Mouse (Mus musculus): Measurements from ENCODE around the gene Senp8. TPM values are rescaled to one million over a fixed set of nuclear protein-coding genes. Genes with fewer than 3 reads are reported as not detected.

Gene Senp8
- polyA plus RNA-seq, 1 experiment from 2014 or later, result 13.0 TPM

DNA sequence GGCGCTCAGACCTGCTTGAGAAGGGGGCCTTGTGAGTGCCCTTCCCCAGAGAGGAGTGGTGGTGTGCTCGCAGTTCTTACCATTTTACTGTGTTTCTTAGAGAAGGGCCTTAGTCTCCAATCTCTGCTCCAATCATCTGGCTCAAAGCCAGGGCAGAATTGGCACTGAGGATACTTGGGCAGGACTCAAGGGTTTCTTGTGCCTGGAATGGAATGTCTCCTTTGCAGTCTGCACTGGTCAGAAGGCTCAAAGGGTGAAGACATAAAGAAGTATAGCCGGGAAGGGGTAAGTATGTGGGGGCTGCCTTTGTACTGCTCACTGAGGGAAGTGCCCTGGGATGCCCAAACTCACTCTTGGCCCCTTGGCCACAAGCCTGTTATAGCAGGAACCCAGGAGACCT is 41.3 kb downstream of the Senp8 start:
- H3K4me2 ChIP-seq, result no peak overlapping the region
- H3K4me1 ChIP-seq (replicated peaks), result peaks cover 8% of the 10 kb centered on the region
- H3K9ac ChIP-seq, result no peak overlapping the region
- no peak for ATAC-seq (ENCODE audit: insufficient number of reproducible peaks, low FRiP score)
- no peaks in the 10 kb centered on the region for H3K36me3 ChIP-seq
- no peak overlapping the region for H3K27ac ChIP-seq (ENCODE audit: poor library complexity, severe bottlenecking)
- no peaks in the 10 kb centered on the region; the same call in 1 of the 2 replicates for H3K27me3 ChIP-seq (replicated peaks)
- H3K9me3 ChIP-seq (replicated peaks), result no peaks in the 10 kb centered on the region
- 77% methylated on average over 3 of the region's 3 CpGs for WGBS
- H3K4me3 ChIP-seq, result no peak overlapping the region

DNA sequence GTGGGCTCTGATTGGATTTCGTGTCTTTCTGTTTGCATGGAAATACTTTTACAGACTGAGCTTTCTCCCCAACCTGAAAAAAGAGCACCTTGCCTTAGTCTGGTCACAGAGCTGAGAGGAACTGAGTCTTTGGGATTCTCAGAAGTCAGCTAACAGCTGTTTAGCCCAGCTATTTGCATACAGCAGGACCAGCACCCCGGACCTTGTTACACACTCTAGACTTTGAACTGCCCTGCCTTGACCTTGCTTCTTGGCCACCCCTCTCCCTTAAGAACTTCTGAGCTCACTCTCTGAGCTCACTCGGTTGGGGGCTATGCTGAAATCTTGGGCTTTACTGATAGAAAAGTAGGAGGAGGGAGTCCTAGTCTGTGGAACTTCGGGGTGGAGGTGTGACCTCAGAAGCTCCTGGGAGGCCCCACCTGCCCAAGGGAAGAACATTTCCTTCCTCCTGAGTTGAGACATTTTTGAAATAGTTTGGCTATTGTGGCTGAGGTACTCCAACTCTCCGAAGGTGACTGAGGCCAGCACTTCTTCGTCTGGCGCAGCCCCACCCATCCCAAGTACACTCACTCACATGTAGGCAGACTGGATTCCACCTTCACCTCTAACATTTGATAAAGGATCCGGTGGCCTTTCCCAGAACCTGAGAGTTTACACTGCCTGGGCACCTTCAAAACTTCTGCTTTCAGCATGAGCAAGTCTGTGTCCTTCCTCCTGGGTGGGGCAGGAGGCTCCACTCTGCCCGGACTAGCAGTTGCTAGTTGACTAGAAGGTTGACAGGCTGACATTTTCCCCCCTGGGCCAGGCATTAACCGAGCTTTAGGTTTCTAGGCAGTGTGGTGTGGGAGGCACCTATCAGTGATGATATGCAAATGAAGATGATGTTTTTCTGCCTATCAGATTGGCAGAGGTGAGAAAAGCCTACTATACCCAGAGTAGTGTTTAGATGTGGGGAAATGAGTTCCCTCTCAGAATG is 43.4 kb downstream of the Senp8 start:
- Histone ChIP-seq H3K4me2 (no peak overlapping the region), H3K9ac (no peak overlapping the region), H3K4me3 (no peak overlapping the region), H3K27me3 (replicated peaks) (no peaks in the 10 kb centered on the region), H3K36me3 (no peaks in the 10 kb centered on the region), H3K9me3 (replicated peaks) (no peaks in the 10 kb centered on the region), H3K4me1 (replicated peaks) (0 out of 2 replicates have a peak, but pooled peaks cover 3% of the 10 kb centered on the region), H3K27ac (ENCODE audit: poor library complexity, severe bottlenecking) (no peak overlapping the region)
- no peak for ATAC-seq (ENCODE audit: insufficient number of reproducible peaks, low FRiP score)
- 50% methylated on average over 10 of the region's 10 CpGs for WGBS

DNA sequence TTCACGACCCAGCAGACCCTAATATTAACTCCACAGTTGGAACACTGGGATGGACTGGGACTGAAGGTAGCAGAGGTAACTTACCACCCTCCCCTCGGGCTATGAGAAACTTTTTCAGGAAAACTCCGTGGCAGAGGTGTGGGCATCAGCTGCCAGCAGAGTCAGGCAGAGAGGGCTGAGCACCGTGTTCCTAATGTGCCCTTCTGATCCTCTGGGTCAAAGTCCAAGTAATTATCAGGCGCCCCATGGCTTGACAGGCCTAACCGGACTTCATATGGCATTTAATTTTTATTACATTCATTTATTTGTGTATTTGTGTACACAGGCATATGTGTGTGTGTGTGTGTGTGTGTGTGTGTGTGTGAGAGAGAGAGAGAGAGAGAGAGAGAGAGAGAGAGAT is 47.4 kb downstream of the Senp8 start:
- H3K27me3 ChIP-seq (replicated peaks), result no peaks in the 10 kb centered on the region
- 0 out of 2 replicates have a peak, but pooled peaks cover 3% of the 10 kb centered on the region for H3K4me1 ChIP-seq (replicated peaks)
- ATAC-seq (ENCODE audit: insufficient number of reproducible peaks, low FRiP score), result no peak
- no peaks in the 10 kb centered on the region for H3K9me3 ChIP-seq (replicated peaks)
- no peak overlapping the region for H3K4me2 ChIP-seq
- no peaks in the 10 kb centered on the region for H3K36me3 ChIP-seq
- H3K27ac ChIP-seq (ENCODE audit: poor library complexity, severe bottlenecking), result no peak overlapping the region
- no peak overlapping the region for H3K4me3 ChIP-seq
- 71% methylated on average over 6 of the region's 6 CpGs for WGBS
- no peak overlapping the region for H3K9ac ChIP-seq

DNA sequence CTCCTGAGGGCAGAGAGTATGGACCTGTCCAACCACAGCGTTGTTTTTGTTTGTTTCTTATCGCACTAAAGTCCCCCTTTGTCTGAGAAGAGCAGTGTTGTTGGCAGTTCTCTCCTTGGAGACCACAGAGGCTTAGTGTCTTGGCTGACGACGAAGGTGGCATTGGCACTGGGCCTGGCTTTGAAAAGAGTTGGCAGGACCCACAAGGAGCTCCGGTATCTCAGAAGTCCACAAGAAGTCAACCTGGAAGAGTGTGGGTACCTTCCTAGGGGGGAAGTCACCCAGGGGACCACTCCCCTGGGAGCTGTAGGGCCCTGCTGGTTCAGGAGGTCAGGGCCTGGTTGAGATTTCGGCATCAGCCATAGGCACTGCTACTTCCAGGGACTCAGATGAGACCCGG is 49.4 kb downstream of the Senp8 start:
- no peak for ATAC-seq (ENCODE audit: insufficient number of reproducible peaks, low FRiP score)
- Histone ChIP-seq H3K36me3 (no peaks in the 10 kb centered on the region), H3K4me3 (no peak overlapping the region), H3K4me1 (replicated peaks) (no peaks in the 10 kb centered on the region), H3K4me2 (no peak overlapping the region), H3K27ac (ENCODE audit: poor library complexity, severe bottlenecking) (no peak overlapping the region), H3K9ac (no peak overlapping the region), H3K9me3 (replicated peaks) (no peaks in the 10 kb centered on the region), H3K27me3 (replicated peaks) (0 out of 2 replicates have a peak, but pooled peaks cover 3% of the 10 kb centered on the region)
- 78% methylated on average over 7 of the region's 7 CpGs for WGBS

DNA sequence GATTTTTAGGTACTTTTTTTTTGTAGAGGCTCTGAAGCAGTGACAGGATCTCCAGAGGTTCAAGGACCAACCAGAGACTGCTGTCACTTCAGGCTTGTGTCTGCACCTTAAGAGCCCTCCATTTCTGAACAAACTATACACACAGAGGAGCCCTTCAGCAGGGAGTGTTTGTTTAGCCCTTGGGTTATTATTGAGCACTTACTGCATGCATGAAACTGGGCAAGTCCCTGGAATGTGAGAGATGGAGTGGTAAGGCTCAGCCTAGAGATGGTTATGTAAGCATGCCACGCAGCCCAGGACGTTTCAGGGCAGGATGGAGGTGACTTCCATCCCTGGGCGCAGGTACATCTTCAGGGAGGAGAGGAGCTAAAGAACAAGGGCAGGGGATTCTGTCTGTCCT is 54.1 kb downstream of the Senp8 start:
- no peak overlapping the region for H3K9ac ChIP-seq
- H3K4me3 ChIP-seq, result no peak overlapping the region
- no peaks in the 10 kb centered on the region for H3K9me3 ChIP-seq (replicated peaks)
- peaks cover 30% of the 10 kb centered on the region for H3K4me1 ChIP-seq (replicated peaks)
- H3K27ac ChIP-seq (ENCODE audit: poor library complexity, severe bottlenecking), result no peak overlapping the region
- no peak for ATAC-seq (ENCODE audit: insufficient number of reproducible peaks, low FRiP score)
- 62% methylated on average over 3 of the region's 3 CpGs for WGBS
- H3K27me3 ChIP-seq (replicated peaks), result 0 out of 2 replicates have a peak, but pooled peaks cover 3% of the 10 kb centered on the region
- no peaks in the 10 kb centered on the region for H3K36me3 ChIP-seq
- H3K4me2 ChIP-seq, result no peak overlapping the region

DNA sequence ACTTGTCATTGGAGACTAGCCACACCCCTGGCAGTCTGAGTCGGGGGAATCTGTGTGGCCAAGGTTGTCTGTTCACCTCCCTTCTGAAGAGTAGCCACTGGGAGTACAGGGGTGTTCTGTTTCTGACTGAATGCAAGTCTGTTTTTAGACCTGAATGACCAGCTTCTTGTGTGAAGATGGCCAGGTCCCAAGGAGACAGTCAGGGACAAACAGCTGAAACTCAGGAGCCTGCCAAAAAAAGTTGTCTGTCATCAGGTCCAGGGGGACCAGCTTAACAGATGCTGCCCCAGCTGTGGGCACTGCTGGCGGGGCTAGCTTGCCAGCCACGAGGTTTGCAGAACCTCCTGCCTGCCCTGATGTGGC is 55.1 kb downstream of the Senp8 start:
- Histone ChIP-seq H3K4me3 (no peak overlapping the region), H3K4me2 (no peak overlapping the region), H3K27ac (ENCODE audit: poor library complexity, severe bottlenecking) (no peak overlapping the region), H3K36me3 (no peaks in the 10 kb centered on the region), H3K9ac (no peak overlapping the region; the same call in 1 of the 2 replicates), H3K27me3 (replicated peaks) (0 out of 2 replicates have a peak, but pooled peaks cover 3% of the 10 kb centered on the region), H3K9me3 (replicated peaks) (no peaks in the 10 kb centered on the region), H3K4me1 (replicated peaks) (peaks cover 30% of the 10 kb centered on the region)
- ATAC-seq (ENCODE audit: insufficient number of reproducible peaks, low FRiP score), result no peak
- 31% methylated on average over 3 of the region's 3 CpGs for WGBS

DNA sequence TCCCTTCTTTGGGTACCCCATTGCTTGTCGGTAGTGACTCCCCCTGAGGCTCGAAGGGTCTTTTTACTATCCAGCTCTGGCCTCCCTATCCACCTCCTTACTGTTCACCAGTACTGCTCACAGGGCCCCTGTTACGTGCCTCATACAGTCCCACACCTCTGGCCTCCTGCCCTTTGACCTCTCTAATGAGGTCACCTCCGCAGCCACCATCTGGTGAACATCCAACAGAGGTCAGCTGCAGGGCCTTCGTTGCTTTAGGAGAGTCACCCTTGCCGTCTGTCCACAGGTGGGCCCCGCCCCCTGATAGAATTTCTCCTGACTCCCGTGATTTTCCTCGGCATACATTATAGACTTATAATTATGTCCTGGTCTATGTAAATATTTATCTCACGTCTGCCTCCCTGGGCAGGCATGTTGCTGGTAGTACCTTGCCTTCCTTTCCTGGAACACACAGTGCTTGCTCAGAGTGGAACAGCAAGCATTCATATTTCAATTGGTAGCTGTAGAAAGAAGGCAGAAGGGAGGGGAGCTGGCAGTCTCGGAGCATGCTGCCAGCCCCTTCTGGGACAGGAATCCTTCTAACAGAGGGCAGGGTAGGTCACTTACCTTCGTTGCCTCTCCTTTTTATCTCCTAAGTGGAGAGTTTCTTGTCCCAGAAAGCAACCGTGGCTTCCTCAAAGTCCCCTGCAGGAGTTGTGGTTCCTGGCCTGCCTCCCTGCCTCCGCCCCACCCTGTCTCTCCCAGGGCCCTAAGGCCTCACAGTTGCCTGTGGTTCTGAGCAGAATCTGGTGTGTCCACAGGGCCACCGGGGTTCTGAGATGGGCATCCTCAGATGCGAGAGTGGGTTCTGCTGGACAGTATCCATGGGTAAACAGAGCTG is 55.7 kb downstream of the Senp8 start:
- H3K4me2 ChIP-seq, result no peak overlapping the region
- H3K27ac ChIP-seq (ENCODE audit: poor library complexity, severe bottlenecking), result no peak overlapping the region
- H3K9me3 ChIP-seq (replicated peaks), result no peaks in the 10 kb centered on the region
- H3K36me3 ChIP-seq, result no peaks in the 10 kb centered on the region
- H3K27me3 ChIP-seq (replicated peaks), result 0 out of 2 replicates have a peak, but pooled peaks cover 3% of the 10 kb centered on the region
- H3K4me1 ChIP-seq (replicated peaks), result peaks cover 30% of the 10 kb centered on the region
- no peak overlapping the region for H3K4me3 ChIP-seq
- ATAC-seq (ENCODE audit: insufficient number of reproducible peaks, low FRiP score), result no peak
- 47% methylated on average over 16 of the region's 16 CpGs for WGBS
- H3K9ac ChIP-seq, result no peak overlapping the region

DNA sequence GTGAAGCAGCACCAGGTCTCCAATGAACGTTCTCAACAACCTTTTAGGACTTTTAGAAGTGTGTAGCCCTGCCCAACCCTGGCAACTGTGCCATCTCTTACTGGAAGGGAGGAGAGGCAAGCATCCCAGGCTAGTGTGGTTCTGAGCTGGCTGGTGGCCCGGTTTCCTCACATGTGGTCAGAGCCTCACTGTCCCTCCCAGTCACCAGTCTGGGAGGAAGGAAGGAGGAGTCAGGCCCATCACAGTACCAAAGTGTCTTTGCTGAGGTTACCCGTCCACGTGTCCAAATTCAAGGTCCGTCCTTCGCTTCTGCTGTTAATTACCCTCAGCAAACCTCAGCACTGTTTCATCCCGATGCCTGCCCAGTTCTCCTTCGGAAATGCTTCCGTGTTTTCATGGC is 58.4 kb downstream of the Senp8 start:
- Histone ChIP-seq H3K4me2 (peak overlapping the region; percentile 77), H3K36me3 (no peaks in the 10 kb centered on the region), H3K9me3 (replicated peaks) (no peaks in the 10 kb centered on the region), H3K27ac (ENCODE audit: poor library complexity, severe bottlenecking) (no peak overlapping the region), H3K4me1 (replicated peaks) (peaks cover 35% of the 10 kb centered on the region), H3K27me3 (replicated peaks) (0 out of 2 replicates have a peak, but pooled peaks cover 3% of the 10 kb centered on the region), H3K4me3 (peak overlapping the region; percentile 45), H3K9ac (peak overlapping the region; percentile 60; the same call in 1 of the 2 replicates)
- 0 out of 2 replicates have a peak, but pooled peaks have one; percentile 33 for ATAC-seq (ENCODE audit: insufficient number of reproducible peaks, low FRiP score)
- WGBS, result 46% methylated on average over 9 of the region's 9 CpGs

DNA sequence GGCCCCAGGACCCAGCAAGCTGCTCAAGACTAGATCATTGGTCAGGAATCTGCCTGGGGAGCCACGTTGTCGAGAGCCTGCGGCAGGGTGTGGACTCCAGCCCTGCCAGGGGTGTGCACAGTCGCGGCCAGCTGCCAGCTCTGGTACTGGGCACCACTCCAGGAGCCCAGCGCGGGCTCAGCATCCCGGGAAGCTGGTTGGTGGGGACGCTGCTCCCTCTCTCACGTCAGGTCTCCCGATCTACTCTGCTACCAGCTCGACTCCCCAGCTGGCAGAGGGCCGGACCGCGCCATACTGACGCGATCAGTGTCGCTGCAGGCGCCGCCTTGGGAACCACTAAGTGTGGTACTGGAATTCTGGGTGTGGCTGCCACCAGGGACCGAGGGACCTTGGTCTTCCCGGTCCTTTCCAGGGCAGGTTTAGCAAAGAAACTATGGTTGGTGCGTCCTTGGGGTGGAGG is 58.8 kb downstream of the Senp8 start:
- peaks cover 35% of the 10 kb centered on the region for H3K4me1 ChIP-seq (replicated peaks)
- ATAC-seq (ENCODE audit: insufficient number of reproducible peaks, low FRiP score), result peak; percentile 73
- peak overlapping the region; percentile 45 for H3K4me3 ChIP-seq
- H3K27me3 ChIP-seq (replicated peaks), result 0 out of 2 replicates have a peak, but pooled peaks cover 3% of the 10 kb centered on the region
- H3K9ac ChIP-seq, result peak overlapping the region; percentile 60
- H3K36me3 ChIP-seq, result no peaks in the 10 kb centered on the region
- no peak overlapping the region for H3K27ac ChIP-seq (ENCODE audit: poor library complexity, severe bottlenecking)
- no peaks in the 10 kb centered on the region for H3K9me3 ChIP-seq (replicated peaks)
- 3% methylated on average over 23 of the region's 23 CpGs for WGBS
- H3K4me2 ChIP-seq, result peak overlapping the region; percentile 77

DNA sequence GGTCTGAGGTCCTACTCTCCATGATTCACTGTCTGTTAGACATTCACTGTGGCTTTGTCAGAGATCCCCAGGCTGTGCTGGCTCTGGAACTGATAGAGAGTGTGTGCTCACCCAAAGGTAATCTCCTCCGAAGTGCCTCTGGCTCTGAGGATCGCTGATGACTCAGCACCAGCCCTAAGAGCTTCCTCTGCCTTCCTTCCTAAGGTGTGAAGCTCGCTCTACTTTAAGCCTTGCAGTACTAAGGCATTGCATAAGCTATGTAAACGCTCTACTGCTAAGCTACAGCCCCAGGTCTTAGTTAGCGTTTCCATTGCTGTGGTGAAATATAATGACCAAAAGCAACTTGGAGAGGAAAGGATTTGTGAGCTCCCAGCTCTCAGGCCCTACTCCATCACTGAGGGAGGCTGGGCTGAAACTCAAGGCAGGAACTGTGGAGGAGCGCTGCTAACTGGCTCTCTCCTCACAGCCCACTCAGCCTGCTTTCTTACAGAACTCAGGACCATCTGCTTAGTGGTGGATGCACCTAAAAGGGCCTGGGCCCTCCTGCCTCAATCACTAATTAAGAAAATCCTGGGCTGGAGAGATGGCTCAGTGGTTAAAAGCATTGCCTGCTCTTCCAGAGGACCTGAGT is 63.0 kb downstream of the Senp8 start:
- no peak overlapping the region for H3K27ac ChIP-seq (ENCODE audit: poor library complexity, severe bottlenecking)
- 22% methylated on average over 6 of the region's 6 CpGs for WGBS
- H3K27me3 ChIP-seq (replicated peaks), result peaks cover 4% of the 10 kb centered on the region; the same call in 1 of the 2 replicates
- ATAC-seq (ENCODE audit: insufficient number of reproducible peaks, low FRiP score), result no peak
- H3K9me3 ChIP-seq (replicated peaks), result no peaks in the 10 kb centered on the region
- no peak overlapping the region for H3K9ac ChIP-seq
- H3K4me1 ChIP-seq (replicated peaks), result peaks cover 16% of the 10 kb centered on the region
- H3K4me2 ChIP-seq, result no peak overlapping the region
- no peaks in the 10 kb centered on the region for H3K36me3 ChIP-seq
- no peak overlapping the region for H3K4me3 ChIP-seq
